Comparison of ENCODE assay signal across 8 mouse cellular contexts in the genomic region with DNA sequence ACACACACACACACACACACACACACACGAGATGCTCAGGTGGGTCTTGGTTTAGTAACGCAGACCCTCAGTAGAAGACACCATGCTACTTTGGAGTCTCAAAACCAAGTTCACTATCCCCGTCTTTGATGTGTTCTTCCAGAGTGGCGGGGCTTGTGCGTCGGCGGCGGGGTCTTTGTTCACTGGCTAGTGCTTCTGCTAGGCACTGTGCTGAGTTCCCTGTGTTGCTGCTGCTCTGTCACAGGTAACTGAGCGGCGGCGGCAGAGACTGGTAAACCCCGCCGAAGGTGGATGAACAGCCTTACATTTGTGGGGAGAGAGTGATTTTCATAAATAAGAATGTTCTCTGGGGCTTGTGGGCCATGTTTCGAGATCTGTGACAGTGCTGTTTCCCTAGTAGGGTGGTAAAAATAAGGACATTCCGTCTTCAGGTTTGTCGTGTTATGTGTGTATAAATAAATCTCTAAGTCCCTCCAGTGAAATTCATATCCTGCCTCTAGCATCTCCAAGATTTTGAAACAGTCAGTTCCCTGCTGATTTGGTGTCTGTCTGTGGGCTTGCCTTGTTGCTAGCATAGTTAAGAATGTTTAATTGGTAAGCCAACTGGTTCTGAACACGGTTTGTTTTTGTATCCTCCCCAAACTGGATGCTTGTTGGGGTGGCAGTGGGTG. TPM values are rescaled to one million over a fixed set of nuclear protein-coding genes. Genes with fewer than 3 reads are reported as not detected.
A peak's percentile ranks its signal among the peaks of the same experiment; 100 is the strongest.
DNase-seq lines count a peak whose midpoint lies in the region; ATAC-seq and TF ChIP-seq lines count a peak whose summit lies in the region.

No protein-coding gene starts in this region.

- H3K9me3 ChIP-seq in kidney, embryonic 14.5 days (ENCODE audit: control insufficient read depth, low read length): no peaks in the 10 kb centered on the region
- no peaks in the 10 kb centered on the region for H3K9me3 ChIP-seq in hindbrain, embryonic 12.5 days (replicated peaks)
- no peaks in the 10 kb centered on the region for H3K9me3 ChIP-seq in midbrain, embryonic 14.5 days (ENCODE audit: control insufficient read depth, low read length)

- DNase-seq in kidney, postnatal 14 days: no peak
- DNase-seq in midbrain, embryonic 14.5 days: peak; percentile 76
- no peak for DNase-seq in adrenal gland, postnatal 14 days
- DNase-seq in layer of hippocampus, adult 9-11 months: no peak
- no peak for DNase-seq in right cerebral cortex, postnatal 36 days (ENCODE audit: low spot score in 2 of 2)

- ATAC-seq in kidney, embryonic 14.5 days (ENCODE audit: low FRiP score, low TSS enrichment): no peak
- no peak for ATAC-seq in hindbrain, embryonic 12.5 days (ENCODE audit: low FRiP score)
- no peak for ATAC-seq in midbrain, embryonic 14.5 days (ENCODE audit: low FRiP score, low TSS enrichment)

- WGBS in kidney, embryonic 14.5 days: 16% methylated on average over 17 of the region's 17 CpGs
- 23% methylated on average over 17 of the region's 17 CpGs for WGBS in hindbrain, embryonic 12.5 days
- WGBS in midbrain, embryonic 14.5 days: 16% methylated on average over 17 of the region's 17 CpGs

- peak overlapping the region; percentile 93 for H3K4me2 ChIP-seq in kidney, embryonic 14.5 days (replicated peaks; ENCODE audit: low read depth, low read length)
- H3K4me2 ChIP-seq in hindbrain, embryonic 12.5 days (replicated peaks): peak overlapping the region; percentile 93
- peak overlapping the region; percentile 90 for H3K4me2 ChIP-seq in midbrain, embryonic 14.5 days (ENCODE audit: low read length)

- no peak for TF ChIP-seq CTCF in cortical plate, adult 2 months (IDR thresholded peaks at IDR 0.05; ENCODE audit: extremely low read depth, insufficient read depth, low read length)

- H3K4me1 ChIP-seq in kidney, embryonic 14.5 days (ENCODE audit: control insufficient read depth, insufficient read depth, low read length): peaks cover 33% of the 10 kb centered on the region
- peaks cover 9% of the 10 kb centered on the region for H3K4me1 ChIP-seq in cortical plate, adult 2 months (ENCODE audit: control insufficient read depth, insufficient read depth, low read length)
- H3K4me1 ChIP-seq in hindbrain, embryonic 12.5 days: peaks cover 54% of the 10 kb centered on the region
- peaks cover 32% of the 10 kb centered on the region for H3K4me1 ChIP-seq in midbrain, embryonic 14.5 days (ENCODE audit: control insufficient read depth, insufficient read depth, low read length)

- 0 out of 2 replicates have a peak, but pooled peaks have one; percentile 15 for TF ChIP-seq POLR2A in cortical plate, adult 2 months (IDR thresholded peaks at IDR 0.05; ENCODE audit: extremely low read depth, insufficient read depth, low read length)

- H3K9ac ChIP-seq in kidney, embryonic 14.5 days (ENCODE audit: low read depth, low read length): peak overlapping the region; percentile 92; the same call in 1 of the 2 replicates
- H3K9ac ChIP-seq in hindbrain, embryonic 12.5 days: peak overlapping the region; percentile 98
- H3K9ac ChIP-seq in midbrain, embryonic 14.5 days (replicated peaks; ENCODE audit: low read length): peak overlapping the region; percentile 97

- no peak overlapping the region for H3K27ac ChIP-seq in kidney, embryonic 14.5 days (ENCODE audit: low read depth, low read length)
- peak overlapping the region; percentile 84 for H3K27ac ChIP-seq in cortical plate, adult 2 months (ENCODE audit: insufficient read depth, low read length)
- peak overlapping the region; percentile 91 for H3K27ac ChIP-seq in hindbrain, embryonic 12.5 days
- H3K27ac ChIP-seq in midbrain, embryonic 14.5 days (replicated peaks; ENCODE audit: low read depth, low read length): peak overlapping the region; percentile 87

- H3K27me3 ChIP-seq in kidney, embryonic 14.5 days (ENCODE audit: control insufficient read depth, insufficient read depth, low read length): no peaks in the 10 kb centered on the region
- peaks cover 10% of the 10 kb centered on the region; the same call in 1 of the 2 replicates for H3K27me3 ChIP-seq in hindbrain, embryonic 12.5 days
- H3K27me3 ChIP-seq in midbrain, embryonic 14.5 days (ENCODE audit: control insufficient read depth, insufficient read depth, low read length): no peaks in the 10 kb centered on the region

- H3K36me3 ChIP-seq in kidney, embryonic 14.5 days (ENCODE audit: control insufficient read depth, insufficient read depth, low read length): no peaks in the 10 kb centered on the region
- H3K36me3 ChIP-seq in hindbrain, embryonic 12.5 days: no peaks in the 10 kb centered on the region
- no peaks in the 10 kb centered on the region for H3K36me3 ChIP-seq in midbrain, embryonic 14.5 days (ENCODE audit: control insufficient read depth, insufficient read depth, low read length)

- H3K4me3 ChIP-seq in kidney, embryonic 14.5 days (ENCODE audit: low read length): peak overlapping the region; percentile 87
- peak overlapping the region; percentile 96 for H3K4me3 ChIP-seq in cortical plate, adult 2 months (ENCODE audit: insufficient read depth, low read length)
- H3K4me3 ChIP-seq in hindbrain, embryonic 12.5 days: peak overlapping the region; percentile 91
- peak overlapping the region; percentile 72 for H3K4me3 ChIP-seq in midbrain, embryonic 14.5 days (replicated peaks; ENCODE audit: low read depth, low read length)

RNA-seq across cellular contexts. Expression of a gene that starts 1.9 kb away (rescaled TPM):
- 6.0 and 7.2 TPM in 2 replicates for polyA plus RNA-seq in kidney, embryonic 14.5 days (2014; fragmentation: Nextera tagmentation; extraction: Ambion mirVana)
- 70.5 and 73.9 TPM in 2 replicates for polyA plus RNA-seq in cortical plate, adult 2 months (2012; rRNA removed)
- 12.2 and 15.5 TPM in 2 replicates for polyA plus RNA-seq in hindbrain, embryonic 12.5 days (2016; fragmentation: Nextera tagmentation; extraction: Ambion mirVana)
- 30.4 and 39.0 TPM in 2 replicates for polyA plus RNA-seq in midbrain, embryonic 14.5 days (2014; fragmentation: Nextera tagmentation; extraction: Ambion mirVana)
- total RNA-seq in adrenal gland, postnatal 14 days (2021): 9.0 and 11.2 TPM in 2 replicates

RNA-seq across cellular contexts. Expression of a gene that starts 47.4 kb away (rescaled TPM):
- polyA plus RNA-seq in kidney, embryonic 14.5 days (2014; fragmentation: Nextera tagmentation; extraction: Ambion mirVana): 6.3 and 8.8 TPM in 2 replicates
- 20.9 and 24.7 TPM in 2 replicates for polyA plus RNA-seq in cortical plate, adult 2 months (2012; rRNA removed)
- 11.6 TPM in 2 replicates for polyA plus RNA-seq in hindbrain, embryonic 12.5 days (2016; fragmentation: Nextera tagmentation; extraction: Ambion mirVana)
- polyA plus RNA-seq in midbrain, embryonic 14.5 days (2014; fragmentation: Nextera tagmentation; extraction: Ambion mirVana): 3.3 and 4.4 TPM in 2 replicates
- total RNA-seq in adrenal gland, postnatal 14 days (2021): 16.7 and 20.7 TPM in 2 replicates

RNA-seq across cellular contexts. Expression of a gene that starts 48.2 kb away (rescaled TPM):
- 5.0 and 5.7 TPM in 2 replicates for polyA plus RNA-seq in kidney, embryonic 14.5 days (2014; fragmentation: Nextera tagmentation; extraction: Ambion mirVana)
- polyA plus RNA-seq in cortical plate, adult 2 months (2012; rRNA removed): 39.7 and 41.0 TPM in 2 replicates
- 4.8 and 8.2 TPM in 2 replicates for polyA plus RNA-seq in hindbrain, embryonic 12.5 days (2016; fragmentation: Nextera tagmentation; extraction: Ambion mirVana)
- 0.93 and 0.97 TPM in 2 replicates for polyA plus RNA-seq in midbrain, embryonic 14.5 days (2014; fragmentation: Nextera tagmentation; extraction: Ambion mirVana)
- total RNA-seq in adrenal gland, postnatal 14 days (2021): 20.7 and 29.7 TPM in 2 replicates
